Mouse (Mus musculus) embryonic fibroblast, embryonic 13.5 days (primary cell): Measurements from ENCODE around the gene Rassf3.

Source experiments
- CTCF ChIP-seq: IDR thresholded peaks from 2 replicates; pipeline ENCODE4 v1.5.1; 2011; ENCODE audit warnings: mild to moderate bottlenecking, control low read depth, low read length, moderate library complexity, borderline replicate concordance; ENCODE audit not compliant: insufficient read depth
- POLR2A ChIP-seq: IDR thresholded peaks from 2 replicates; pipeline ENCODE4 v1.6.1; 2011; ENCODE audit warnings: low read depth, mild to moderate bottlenecking, control low read depth, low read length, moderate library complexity

GRCm38 (mm10) chr10:121391901-121392300 is 84.2 kb downstream of the Rassf3 start:
- TF ChIP-seq CTCF (no peak), POLR2A (no peak)
